Mouse (Mus musculus): ENCODE data around the gene Plcb4. TPM values are rescaled to one million over a fixed set of nuclear protein-coding genes. Genes with fewer than 3 reads are reported as not detected.

Gene Plcb4
- polyA plus RNA-seq, 1 experiment from 2014 or later, result 14.4 TPM

DNA sequence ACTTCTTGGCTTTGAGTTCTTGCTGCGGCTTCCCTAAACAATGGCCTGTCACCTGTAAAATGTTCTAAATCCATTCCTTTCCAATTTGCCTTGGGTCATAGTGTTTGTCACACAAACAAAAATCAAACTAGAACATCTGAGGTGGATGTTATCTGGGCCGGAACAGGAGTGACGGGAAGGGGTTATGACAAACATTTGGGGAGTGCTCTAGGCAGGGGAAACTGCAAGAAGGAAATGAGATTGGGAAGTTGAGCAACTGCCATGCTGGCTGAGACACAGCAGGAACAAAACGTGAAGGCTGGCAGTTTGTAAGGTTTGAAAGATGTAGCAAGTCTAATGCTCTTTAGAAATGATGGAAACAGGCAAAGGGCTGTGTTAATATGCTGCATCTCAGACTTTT is 66.6 kb downstream of the Plcb4 start:
- TF ChIP-seq EP300 (optimal IDR thresholded peaks at IDR 0.05) (no peak), CTCF (IDR thresholded peaks at IDR 0.05; ENCODE audit: low read depth) (no peak)
- Histone ChIP-seq H3K27ac (replicated peaks) (no peak overlapping the region), H3K4me2 (replicated peaks; ENCODE audit: low read depth) (no peak overlapping the region), H3K36me3 (ENCODE audit: control insufficient read depth, insufficient read depth, low read length) (no peaks in the 10 kb centered on the region), H3K9ac (ENCODE audit: low read length) (no peak overlapping the region), H3K4me1 (replicated peaks; ENCODE audit: control insufficient read depth, insufficient read depth) (0 out of 2 replicates have a peak, but pooled peaks cover 2% of the 10 kb centered on the region), H3K27me3 (ENCODE audit: control insufficient read depth, insufficient read depth, low read length) (no peaks in the 10 kb centered on the region), H3K9me3 (ENCODE audit: control insufficient read depth, low read length) (no peaks in the 10 kb centered on the region), H3K4me3 (ENCODE audit: low read depth, low read length) (no peak overlapping the region)
- WGBS, result 50% methylated on average over 4 of the region's 4 CpGs
- no peak for DNase-seq (ENCODE audit: low spot score)
- no peak for ATAC-seq (ENCODE audit: low FRiP score, low TSS enrichment)

- ATAC-seq (ENCODE audit: low FRiP score, low TSS enrichment) (no peak), DNase-seq (ENCODE audit: low spot score) (no peak)
- no peak overlapping the region for H3K4me2 ChIP-seq (replicated peaks; ENCODE audit: low read depth)
- no peaks in the 10 kb centered on the region for H3K27me3 ChIP-seq (ENCODE audit: control insufficient read depth, insufficient read depth, low read length)
- TF ChIP-seq EP300 (optimal IDR thresholded peaks at IDR 0.05) (no peak), CTCF (IDR thresholded peaks at IDR 0.05; ENCODE audit: low read depth) (no peak)
- no peaks in the 10 kb centered on the region for H3K9me3 ChIP-seq (ENCODE audit: control insufficient read depth, low read length)
- no peaks in the 10 kb centered on the region for H3K36me3 ChIP-seq (ENCODE audit: control insufficient read depth, insufficient read depth, low read length)
- 0 out of 2 replicates have a peak, but pooled peaks cover 2% of the 10 kb centered on the region for H3K4me1 ChIP-seq (replicated peaks; ENCODE audit: control insufficient read depth, insufficient read depth)
- no peak overlapping the region for H3K4me3 ChIP-seq (ENCODE audit: low read depth, low read length)
- no peak overlapping the region for H3K9ac ChIP-seq (ENCODE audit: low read length)
- H3K27ac ChIP-seq (replicated peaks), result no peak overlapping the region
- WGBS, result 63% methylated on average over 9 of the region's 9 CpGs
These were observed 68.3 kb downstream of the Plcb4 start for GRCm38 (mm10) chr2:135727088-135727487.

GRCm38 (mm10) chr2:135727925-135728324 is 69.1 kb downstream of the Plcb4 start:
- Histone ChIP-seq H3K36me3 (ENCODE audit: control insufficient read depth, insufficient read depth, low read length) (no peaks in the 10 kb centered on the region), H3K27me3 (ENCODE audit: control insufficient read depth, insufficient read depth, low read length) (no peaks in the 10 kb centered on the region), H3K9me3 (ENCODE audit: control insufficient read depth, low read length) (no peaks in the 10 kb centered on the region), H3K4me1 (replicated peaks; ENCODE audit: control insufficient read depth, insufficient read depth) (0 out of 2 replicates have a peak, but pooled peaks cover 2% of the 10 kb centered on the region), H3K4me2 (replicated peaks; ENCODE audit: low read depth) (no peak overlapping the region), H3K4me3 (ENCODE audit: low read depth, low read length) (no peak overlapping the region), H3K9ac (ENCODE audit: low read length) (no peak overlapping the region), H3K27ac (replicated peaks) (no peak overlapping the region)
- TF ChIP-seq CTCF (IDR thresholded peaks at IDR 0.05; ENCODE audit: low read depth), result no peak
- no peak for TF ChIP-seq EP300 (optimal IDR thresholded peaks at IDR 0.05)
- DNase-seq (ENCODE audit: low spot score) (no peak), ATAC-seq (ENCODE audit: low FRiP score, low TSS enrichment) (no peak)
- WGBS, result 80% methylated on average over 4 of the region's 4 CpGs

GRCm38 (mm10) chr2:135731591-135731990 is 72.8 kb downstream of the Plcb4 start:
- Histone ChIP-seq H3K27me3 (ENCODE audit: control insufficient read depth, insufficient read depth, low read length) (no peaks in the 10 kb centered on the region), H3K36me3 (ENCODE audit: control insufficient read depth, insufficient read depth, low read length) (no peaks in the 10 kb centered on the region), H3K4me1 (replicated peaks; ENCODE audit: control insufficient read depth, insufficient read depth) (0 out of 2 replicates have a peak, but pooled peaks cover 2% of the 10 kb centered on the region), H3K9me3 (ENCODE audit: control insufficient read depth, low read length) (no peaks in the 10 kb centered on the region), H3K9ac (ENCODE audit: low read length) (no peak overlapping the region), H3K27ac (replicated peaks) (no peak overlapping the region), H3K4me2 (replicated peaks; ENCODE audit: low read depth) (no peak overlapping the region), H3K4me3 (ENCODE audit: low read depth, low read length) (no peak overlapping the region)
- 59% methylated on average over 6 of the region's 6 CpGs for WGBS
- no peak for ATAC-seq (ENCODE audit: low FRiP score, low TSS enrichment)
- no peak for DNase-seq (ENCODE audit: low spot score)
- TF ChIP-seq EP300 (optimal IDR thresholded peaks at IDR 0.05) (no peak), CTCF (IDR thresholded peaks at IDR 0.05; ENCODE audit: low read depth) (no peak)

- H3K4me1 ChIP-seq (replicated peaks; ENCODE audit: control insufficient read depth, insufficient read depth), result 0 out of 2 replicates have a peak, but pooled peaks cover 2% of the 10 kb centered on the region
- no peak overlapping the region for H3K9ac ChIP-seq (ENCODE audit: low read length)
- H3K4me3 ChIP-seq (ENCODE audit: low read depth, low read length), result no peak overlapping the region
- H3K36me3 ChIP-seq (ENCODE audit: control insufficient read depth, insufficient read depth, low read length), result no peaks in the 10 kb centered on the region
- no peak overlapping the region for H3K27ac ChIP-seq (replicated peaks)
- WGBS, result 69% methylated on average over 4 of the region's 4 CpGs
- ATAC-seq (ENCODE audit: low FRiP score, low TSS enrichment), result no peak
- no peaks in the 10 kb centered on the region for H3K27me3 ChIP-seq (ENCODE audit: control insufficient read depth, insufficient read depth, low read length)
- H3K9me3 ChIP-seq (ENCODE audit: control insufficient read depth, low read length), result no peaks in the 10 kb centered on the region
- TF ChIP-seq CTCF (IDR thresholded peaks at IDR 0.05; ENCODE audit: low read depth) (no peak), EP300 (optimal IDR thresholded peaks at IDR 0.05) (no peak)
- H3K4me2 ChIP-seq (replicated peaks; ENCODE audit: low read depth), result no peak overlapping the region
- no peak for DNase-seq (ENCODE audit: low spot score)
These were observed 73.8 kb downstream of the Plcb4 start for GRCm38 (mm10) chr2:135732651-135733050.

- no peaks in the 10 kb centered on the region for H3K9me3 ChIP-seq (ENCODE audit: control insufficient read depth, low read length)
- 37% methylated on average over 10 of the region's 10 CpGs for WGBS
- H3K4me2 ChIP-seq (replicated peaks; ENCODE audit: low read depth), result no peak overlapping the region
- H3K9ac ChIP-seq (ENCODE audit: low read length), result no peak overlapping the region
- 0 out of 2 replicates have a peak, but pooled peaks cover 2% of the 10 kb centered on the region for H3K4me1 ChIP-seq (replicated peaks; ENCODE audit: control insufficient read depth, insufficient read depth)
- no peaks in the 10 kb centered on the region for H3K27me3 ChIP-seq (ENCODE audit: control insufficient read depth, insufficient read depth, low read length)
- DNase-seq (ENCODE audit: low spot score), result no peak
- H3K4me3 ChIP-seq (ENCODE audit: low read depth, low read length), result no peak overlapping the region
- no peak overlapping the region for H3K27ac ChIP-seq (replicated peaks)
- TF ChIP-seq CTCF (IDR thresholded peaks at IDR 0.05; ENCODE audit: low read depth) (peak; percentile 68), EP300 (optimal IDR thresholded peaks at IDR 0.05) (no peak)
- no peaks in the 10 kb centered on the region for H3K36me3 ChIP-seq (ENCODE audit: control insufficient read depth, insufficient read depth, low read length)
- ATAC-seq (ENCODE audit: low FRiP score, low TSS enrichment), result peak; percentile 38; the same call in 1 of the 2 replicates
These were observed 75.2 kb downstream of the Plcb4 start for GRCm38 (mm10) chr2:135733926-135734510.
